Mouse (Mus musculus) spleen, embryonic (tissue): ENCODE measurements around the gene Nxph1.

ENCODE experiments used
- CTCF ChIA-PET: fragments of 350-600 bp; sonication (Branson Sonifier 250); formaldehyde crosslinking; loops from one replicate; lab custom pipeline; 2022; lab: Charles Lee

The Nxph1 gene

GRCm38 (mm10) chr6:8959810-8960209 is 11.6 kb downstream of the Nxph1 start:
- CTCF ChIA-PET: no interaction called here

DNA sequence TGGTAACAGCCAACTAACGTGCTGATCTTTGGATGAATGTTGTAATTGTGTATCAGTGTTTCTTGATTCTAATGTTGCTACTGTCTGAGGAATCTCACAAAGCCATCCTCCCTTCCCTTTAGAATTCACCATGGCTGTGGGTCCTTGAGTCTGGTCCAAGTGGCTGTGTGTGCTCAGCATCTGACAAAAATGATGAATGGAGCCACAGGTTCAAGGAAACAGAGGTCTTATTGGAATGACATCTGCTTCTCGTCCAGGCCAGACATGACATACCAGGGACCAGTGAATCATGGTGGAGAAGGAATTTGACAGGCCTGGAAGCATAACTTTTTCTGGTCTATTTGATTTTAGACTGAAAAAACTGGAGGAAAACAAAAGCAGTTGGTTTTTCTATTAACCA is 22.3 kb downstream of the Nxph1 start:
- CTCF ChIA-PET: no interaction called here

GRCm38 (mm10) chr6:8979237-8979871 is 31.1 kb downstream of the Nxph1 start:
- CTCF ChIA-PET: no interaction called here

DNA sequence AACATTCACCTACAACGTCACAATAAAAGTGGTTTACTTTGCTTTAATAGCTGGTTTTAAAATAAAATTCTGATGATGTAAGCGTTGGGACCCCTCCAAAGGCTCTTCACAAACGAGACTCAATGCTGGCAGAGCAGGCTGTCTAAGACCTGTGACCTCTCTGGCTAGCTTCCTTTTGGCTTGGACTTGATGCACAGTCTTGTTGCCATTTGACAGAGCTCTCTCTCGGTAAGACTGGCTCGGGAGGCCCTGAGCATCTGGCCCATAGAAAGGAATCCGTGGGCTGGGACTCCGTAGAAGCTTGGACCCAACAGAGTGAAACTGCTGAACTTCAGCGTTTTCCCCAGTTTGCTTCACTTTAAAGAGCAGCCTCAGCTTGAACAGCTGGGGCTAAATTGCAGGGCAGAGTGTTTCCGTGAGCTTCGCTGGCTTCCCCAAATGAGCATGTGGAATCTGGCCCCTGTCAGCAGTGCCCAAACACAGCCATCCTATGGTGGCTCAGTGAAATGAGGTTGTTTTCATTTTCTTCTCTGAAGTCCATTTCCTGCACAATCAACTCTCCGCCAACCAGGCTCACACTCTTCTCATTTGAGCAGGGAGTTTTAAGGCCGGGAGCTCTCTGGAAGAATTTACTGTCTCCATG is 48.2 kb downstream of the Nxph1 start:
- CTCF ChIA-PET: no interaction called here

- CTCF ChIA-PET: no interaction called here
Measured at GRCm38 (mm10) chr6:8997326-8997725, 49.1 kb downstream of the Nxph1 start.

DNA sequence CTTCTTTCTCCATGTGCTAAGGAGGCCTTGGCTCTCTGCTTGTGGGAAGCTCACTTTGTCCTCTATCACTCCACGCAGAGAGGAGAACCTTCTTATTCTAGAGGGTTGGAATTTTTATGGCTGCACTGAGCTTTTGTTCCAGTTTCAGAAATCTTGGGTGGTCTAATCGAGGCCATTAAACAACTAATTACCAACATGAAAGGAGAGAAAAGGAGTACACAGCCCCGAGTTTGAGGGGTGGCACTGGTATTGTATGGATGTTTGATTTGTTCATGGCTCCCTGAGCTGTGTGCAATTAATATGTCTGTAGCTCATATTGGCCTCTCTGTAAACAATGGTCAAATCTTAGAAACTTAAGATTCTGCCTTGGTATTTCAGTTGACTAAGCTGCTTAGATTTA is 54.5 kb downstream of the Nxph1 start:
- CTCF ChIA-PET: no interaction called here

GRCm38 (mm10) chr6:9026631-9027030 is 78.4 kb downstream of the Nxph1 start:
- CTCF ChIA-PET: no interaction called here

DNA sequence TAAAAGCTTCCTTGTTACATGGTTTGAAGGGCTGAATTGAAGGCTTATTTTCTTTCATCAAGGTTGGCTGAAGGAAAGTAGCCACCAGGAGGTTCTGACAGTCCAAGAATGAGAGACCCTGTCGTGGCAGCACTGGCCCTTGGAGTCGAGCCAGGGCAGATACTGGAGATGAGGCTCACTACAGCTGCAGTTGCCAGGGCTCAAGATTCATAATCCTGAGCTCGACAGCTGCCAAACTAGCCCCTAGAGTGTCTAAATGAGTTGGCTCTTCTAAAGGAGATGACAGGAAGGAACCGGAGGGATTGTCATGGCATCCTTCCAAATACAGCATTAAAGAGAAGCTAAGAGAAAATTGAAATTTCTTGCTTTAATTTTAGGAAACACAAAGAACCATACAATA is 78.9 kb downstream of the Nxph1 start:
- CTCF ChIA-PET: interaction anchor here (0.7 kb wide), 1 partner anchor 30 kb away, joined by 3 read pairs; no protein-coding TSS in a partner anchor

DNA sequence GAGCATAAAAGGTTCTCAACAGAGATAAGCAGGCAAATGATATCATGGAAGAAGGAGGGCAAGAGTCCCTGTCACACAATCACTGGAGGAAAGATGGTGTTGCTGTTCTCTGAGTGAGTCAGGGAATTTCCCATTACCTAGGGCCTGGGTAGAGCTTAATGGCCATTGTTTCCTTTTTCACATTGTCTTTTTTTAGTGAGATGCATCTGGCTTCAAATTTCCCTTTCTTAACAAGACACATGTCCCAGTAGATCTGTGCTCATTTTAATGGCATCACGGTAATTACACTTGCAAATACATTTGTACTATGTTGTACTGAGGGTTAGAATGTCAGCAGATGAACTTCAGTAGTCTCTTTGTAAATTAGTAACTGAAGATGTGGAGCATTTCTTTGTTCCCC is 80.3 kb downstream of the Nxph1 start:
- CTCF ChIA-PET: no interaction called here

DNA sequence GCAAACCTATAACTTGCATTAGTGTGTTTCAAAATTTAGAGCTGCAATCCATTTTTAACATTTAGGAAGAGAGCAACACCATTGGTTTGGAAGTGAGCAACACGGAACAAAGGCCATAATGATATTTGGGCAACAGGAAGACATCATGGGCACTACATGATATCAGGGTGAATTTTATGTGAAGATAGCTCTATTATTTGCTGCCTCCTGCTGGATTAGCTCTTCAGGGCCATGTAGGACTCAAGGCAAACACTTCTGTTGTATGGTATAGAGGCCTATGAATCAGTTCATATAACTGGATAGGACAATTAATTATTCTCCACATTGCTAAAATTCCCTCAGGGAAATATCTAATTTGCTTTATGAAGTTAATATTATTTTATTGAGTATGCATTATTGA is 91.1 kb downstream of the Nxph1 start:
- CTCF ChIA-PET: no interaction called here

- CTCF ChIA-PET: no interaction called here
Measured at GRCm38 (mm10) chr6:9040991-9041390, 92.8 kb downstream of the Nxph1 start.

DNA sequence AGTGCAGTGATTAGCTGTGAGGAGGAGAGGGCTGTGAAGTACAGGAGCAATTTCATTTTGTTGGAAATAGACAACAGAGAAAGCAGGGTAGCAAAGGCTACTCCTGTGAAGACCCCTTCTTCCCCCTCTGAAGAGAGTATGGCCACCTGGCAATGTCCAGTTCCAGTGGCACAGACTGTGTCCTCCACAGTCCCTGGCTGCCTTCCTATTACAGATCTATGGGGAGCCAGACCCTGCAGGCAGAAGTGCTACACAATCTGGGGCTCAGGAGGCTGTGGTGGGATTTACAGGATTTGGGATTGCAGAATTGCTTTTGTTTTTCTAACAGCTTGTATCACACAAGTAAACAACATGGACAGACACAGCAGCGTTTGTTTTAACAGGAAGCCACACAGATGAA is 94.2 kb downstream of the Nxph1 start:
- CTCF ChIA-PET: no interaction called here

- CTCF ChIA-PET: no interaction called here
Measured at GRCm38 (mm10) chr6:9046815-9047214, 98.6 kb downstream of the Nxph1 start.

DNA sequence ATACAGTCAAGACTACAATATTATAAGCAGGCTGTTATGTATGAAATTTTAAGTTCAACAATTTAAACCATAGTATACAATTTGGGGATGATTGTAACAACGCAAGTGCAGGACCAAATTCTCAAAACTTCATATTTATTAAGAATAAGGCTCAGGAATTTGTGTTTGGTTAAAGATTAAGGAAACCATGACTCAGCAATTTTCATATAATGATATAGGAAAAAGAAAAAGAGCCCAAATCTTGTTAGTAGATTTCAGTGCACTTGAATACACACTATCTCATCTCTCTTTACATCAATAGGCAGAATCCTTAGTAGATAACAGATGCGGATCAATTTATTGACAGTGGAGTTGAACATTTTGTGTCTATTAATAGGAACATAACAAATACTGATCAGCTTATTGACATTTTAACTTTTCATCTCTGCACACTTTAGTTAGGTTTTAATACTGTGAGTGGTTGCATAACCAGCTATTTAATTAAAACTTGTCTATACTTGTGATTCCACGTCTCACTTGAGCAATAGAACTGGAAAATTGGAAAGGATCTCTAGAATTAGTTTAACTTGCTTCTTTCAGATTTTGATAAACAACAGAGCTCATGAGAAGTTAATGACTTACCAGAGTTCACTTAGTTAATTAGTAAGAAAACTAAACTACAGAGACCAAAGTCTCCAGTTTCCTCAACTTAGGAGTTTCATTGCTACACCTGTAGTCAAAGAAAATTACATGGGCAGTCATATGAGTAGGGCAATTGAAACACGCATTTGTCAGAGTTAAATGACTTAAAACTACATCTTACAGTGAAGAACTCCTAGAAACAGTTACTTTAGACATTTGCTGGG is 113.3 kb downstream of the Nxph1 start:
- CTCF ChIA-PET: no interaction called here

DNA sequence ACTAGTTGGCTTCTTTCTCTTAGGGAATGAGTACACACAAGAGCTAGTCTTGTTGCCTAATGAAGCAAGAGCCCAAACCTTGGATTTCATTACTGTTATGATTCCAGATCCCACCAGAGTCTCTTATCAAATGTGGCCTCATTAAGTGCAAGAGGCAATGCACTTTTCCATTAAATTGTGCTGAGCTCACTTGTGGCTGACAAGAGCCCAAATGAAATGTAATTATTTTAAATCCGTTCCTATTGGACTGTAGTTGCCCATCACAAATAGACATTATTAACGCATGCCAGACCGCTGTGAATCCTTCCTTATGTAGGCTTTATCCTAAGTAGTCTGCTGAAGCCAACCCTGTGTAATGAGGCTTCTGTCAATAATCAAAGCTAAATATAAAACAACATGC is 118.2 kb downstream of the Nxph1 start:
- CTCF ChIA-PET: no interaction called here

- CTCF ChIA-PET: interaction anchor here (0.6 kb wide), 1 partner anchor 15 kb away, joined by 6 read pairs; no protein-coding TSS in a partner anchor
Measured at GRCm38 (mm10) chr6:9069913-9070312, 121.7 kb downstream of the Nxph1 start.

GRCm38 (mm10) chr6:9076463-9076862 is 128.2 kb downstream of the Nxph1 start:
- CTCF ChIA-PET: interaction anchor here (0.7 kb wide), 1 partner anchor 460 kb away, joined by 3 read pairs; no protein-coding TSS in a partner anchor

DNA sequence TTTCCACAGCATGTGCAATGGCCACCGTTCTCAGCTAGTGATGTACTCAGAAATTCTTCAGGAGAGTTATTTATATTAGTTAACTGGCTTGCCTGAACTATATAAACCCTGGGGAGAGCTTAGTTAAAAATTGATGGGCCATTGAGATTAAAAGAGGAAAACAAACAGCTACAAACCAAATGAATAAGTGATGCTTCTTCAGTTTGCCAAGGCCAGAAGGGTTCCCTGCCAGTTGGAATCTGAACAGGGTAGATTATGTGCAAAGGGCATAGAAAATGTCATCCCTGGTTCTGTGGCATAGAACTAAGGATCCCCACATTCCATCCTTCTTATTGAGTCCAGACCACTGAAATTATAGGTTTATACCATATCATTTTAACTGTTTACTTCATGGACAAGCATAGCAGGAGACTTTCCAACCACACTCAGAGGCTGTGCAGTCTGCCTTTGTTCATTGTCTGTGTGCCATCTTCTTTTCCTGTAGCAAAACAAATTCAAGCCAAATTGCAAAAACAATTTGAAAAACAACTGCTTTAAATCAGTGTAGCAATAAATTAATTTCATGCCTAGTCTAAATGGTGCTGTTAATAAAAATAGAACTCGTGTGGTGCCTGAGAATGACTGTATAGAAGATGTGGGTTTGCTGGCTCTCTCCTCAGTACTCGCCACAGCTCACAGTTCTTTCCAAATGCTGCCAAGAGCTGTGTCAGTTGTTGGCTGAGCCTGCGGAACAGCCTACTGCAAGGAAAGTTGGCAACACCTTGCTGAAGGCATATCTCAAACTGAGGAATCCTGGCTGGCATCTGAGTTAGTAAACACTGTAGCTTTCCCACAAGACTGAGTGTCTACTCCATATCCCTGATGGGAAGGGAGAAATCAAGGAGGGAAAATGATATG is 129.8 kb downstream of the Nxph1 start:
- CTCF ChIA-PET: no interaction called here

DNA sequence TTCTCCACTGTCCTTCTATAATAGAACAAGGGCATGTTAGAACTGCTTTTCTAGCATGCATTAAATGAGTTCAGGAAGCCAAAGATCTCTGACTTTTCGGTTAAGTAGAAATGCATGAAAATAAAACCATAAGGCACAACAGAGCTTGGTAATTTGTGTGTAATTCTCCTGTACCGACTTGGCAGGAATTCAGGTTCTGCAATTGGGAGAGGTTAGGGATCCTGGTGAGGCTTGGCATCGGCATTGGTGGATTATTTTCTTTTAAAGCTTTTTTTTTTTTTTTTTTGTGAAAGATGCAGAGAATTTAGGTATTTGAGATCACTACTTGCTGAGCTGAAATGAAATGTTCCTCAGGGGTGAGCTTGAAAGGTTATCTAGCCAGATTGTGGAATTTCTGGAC is 135.6 kb downstream of the Nxph1 start:
- CTCF ChIA-PET: no interaction called here

DNA sequence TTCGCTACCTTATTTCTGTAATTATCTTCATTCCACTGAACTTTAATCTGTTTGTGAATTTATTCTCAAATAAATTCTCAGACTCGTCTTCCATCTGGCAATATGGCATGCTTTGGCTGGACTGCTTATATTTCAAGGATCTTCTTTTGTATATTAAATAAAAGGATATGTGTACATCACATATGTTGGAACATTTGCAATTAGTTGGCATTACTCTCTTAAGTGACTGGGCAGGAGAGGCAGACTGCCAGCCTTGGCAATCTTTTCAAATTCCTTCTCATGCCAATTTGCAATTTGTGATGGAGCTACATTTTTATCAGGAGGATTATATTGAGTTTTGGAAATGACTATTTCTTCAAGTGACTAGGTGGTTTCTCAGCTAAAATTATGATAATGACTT is 149.1 kb downstream of the Nxph1 start:
- CTCF ChIA-PET: no interaction called here

GRCm38 (mm10) chr6:9107366-9107765 is 159.1 kb downstream of the Nxph1 start:
- CTCF ChIA-PET: no interaction called here

DNA sequence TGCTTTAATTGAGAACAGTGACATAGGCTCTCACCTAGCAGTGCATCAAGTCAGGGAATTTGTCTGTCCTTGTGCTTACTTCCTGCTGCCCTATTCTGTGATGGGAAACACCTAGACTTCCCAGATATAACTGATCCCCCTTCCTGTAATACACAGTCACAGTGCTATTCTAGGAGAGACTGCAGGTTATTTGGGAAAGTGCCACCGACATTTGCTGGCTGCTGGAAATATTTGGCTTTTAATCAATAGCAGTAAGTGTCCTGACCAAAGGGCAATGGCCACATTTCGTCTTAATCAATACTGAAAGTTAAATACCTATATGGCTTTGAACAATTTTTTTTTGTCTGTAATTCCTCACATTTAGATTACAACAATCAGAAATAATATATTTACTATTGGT is 170.9 kb downstream of the Nxph1 start:
- CTCF ChIA-PET: no interaction called here
